Mouse (Mus musculus) lung, adult 2 months (tissue): ENCODE measurements at regions not wholly inside any gene's neighbourhood (a gene's known extent, or its start where the extent isn't known, plus 50 kb on each side); places are given as distances from the start of the nearest gene placed in this dataset.
A peak's percentile ranks its signal among the peaks of the same experiment; 100 is the strongest.
"Not testable (repeated sequence)": the region's sequence is repeated elsewhere in the genome, so short reads cannot be mapped to it uniquely, and the experiment has no call there.

ENCODE experiments used
- DNase-seq: peaks from one replicate; pipeline ENCODE4 v3.0.0; 2022
- H3K4me1 ChIP-seq: fragments of 200-500 bp; 2 replicates; pipeline ENCODE4 v1.6.1; 2011; ENCODE audit warnings: low read length; ENCODE audit not compliant: control insufficient read depth, insufficient read depth
- H3K4me3 ChIP-seq: fragments of 200-500 bp; replicated peaks from 2 replicates; pipeline ENCODE3; 2011; ENCODE audit warnings: low read depth, mild to moderate bottlenecking, control low read depth, low read length; ENCODE audit errors: extremely low read depth
- CTCF ChIP-seq: fragments of 200-500 bp; IDR thresholded peaks from 2 replicates; pipeline ENCODE4 v1.5.1; 2011; ENCODE audit warnings: mild to moderate bottlenecking, low read length, control low read depth; ENCODE audit not compliant: insufficient read depth
- POLR2A ChIP-seq: fragments of 200-500 bp; IDR thresholded peaks from 2 replicates; pipeline ENCODE4 v1.6.1; 2011; ENCODE audit warnings: low read depth, mild to moderate bottlenecking, control low read depth, low read length, borderline replicate concordance; ENCODE audit errors: extremely low read depth
- WGBS: fragments of 180-500 bp; shearing (Covaris S2); methylation state at CpG from one replicate; pipeline ENCODE4 v1.1.7; 2018; 5-methylcytosine and 5-hydroxymethylcytosine counted together

DNA sequence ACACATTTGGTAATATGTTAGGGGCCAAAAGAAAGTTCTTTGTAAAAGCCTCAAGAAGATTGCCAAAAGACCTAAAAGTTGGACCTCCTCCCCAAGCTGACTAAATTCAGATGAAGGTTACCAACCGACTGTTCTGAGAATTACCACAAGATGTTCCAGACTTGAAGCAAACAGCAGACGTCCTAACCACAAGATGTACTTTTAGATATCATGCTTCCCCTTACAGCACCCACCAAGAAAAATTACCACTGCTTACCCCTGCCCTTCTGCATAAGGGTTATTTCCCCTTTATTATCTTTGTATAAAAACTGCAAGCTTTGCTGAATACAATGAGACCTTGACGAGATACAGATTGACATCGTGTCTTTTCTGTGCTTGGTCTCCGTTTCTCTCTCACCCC is 121.6 kb upstream of the Cst10 start:
- WGBS: 73% methylated on average over 5 of the region's 5 CpGs
- Histone ChIP-seq H3K4me3 (no peak overlapping the region), H3K4me1 (no peaks in the 10 kb centered on the region)
- DNase-seq: no peak
- TF ChIP-seq CTCF (no peak), POLR2A (no peak)

GRCm38 (mm10) chr2:149284199-149284598 is 120.7 kb upstream of the Cst10 start:
- TF ChIP-seq POLR2A: no peak
- TF ChIP-seq CTCF: no peak
- 55% methylated on average over 1 of the region's 1 CpGs for WGBS
- H3K4me3 ChIP-seq: no peak overlapping the region
- DNase-seq: no peak
- H3K4me1 ChIP-seq: no peaks in the 10 kb centered on the region

GRCm38 (mm10) chr2:149296936-149297335 is 107.9 kb upstream of the Cst10 start:
- WGBS: 79% methylated on average over 2 of the region's 2 CpGs
- not testable (repeated sequence) for DNase-seq, H3K4me1 ChIP-seq, H3K4me3 ChIP-seq

DNA sequence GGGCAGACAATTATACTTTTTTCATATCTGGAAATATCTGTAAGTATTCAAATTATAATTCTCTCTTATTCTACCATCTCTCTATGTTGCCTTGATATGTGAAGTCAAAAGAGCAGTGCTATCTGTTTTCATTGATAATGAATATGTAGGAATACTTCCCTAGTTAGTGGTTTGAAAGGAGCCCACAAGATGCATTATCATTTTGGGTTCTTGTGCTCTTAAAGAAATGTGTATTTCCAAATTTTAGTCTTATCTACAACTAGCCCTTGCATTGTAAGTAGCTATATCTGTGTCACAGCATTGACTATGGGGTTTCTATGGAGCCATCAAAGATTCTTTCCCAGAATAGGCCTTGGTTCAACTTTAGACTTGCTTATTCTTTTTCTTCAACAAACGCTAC is 99.3 kb upstream of the Cst10 start:
- DNase-seq: no peak
- WGBS: 71% methylated on average over 1 of the region's 1 CpGs
- Histone ChIP-seq H3K4me1 (no peaks in the 10 kb centered on the region), H3K4me3 (no peak overlapping the region)
- TF ChIP-seq CTCF (no peak), POLR2A (no peak)

- H3K4me3 ChIP-seq: no peak overlapping the region
- H3K4me1 ChIP-seq: no peaks in the 10 kb centered on the region
- DNase-seq: peak; percentile 4
- TF ChIP-seq POLR2A (no peak), CTCF (peak; percentile 18; the same call in 1 of the 2 replicates)
- WGBS: 17% methylated on average over 3 of the region's 3 CpGs
Measured at GRCm38 (mm10) chr2:149350239-149350811, 54.5 kb upstream of the Cst10 start.
